Mouse (Mus musculus) limb, embryonic 12.5 days (tissue): ENCODE measurements at regions not wholly inside any gene's neighbourhood (a gene's known extent, or its start where the extent isn't known, plus 50 kb on each side); places are given as distances from the start of the nearest gene placed in this dataset.

Source experiments
- ATAC-seq: fragments of 200-750 bp; cut with Nextera tagmentation; 2 replicates; pipeline ENCODE4 v1.8.0; 2017; ENCODE audit warnings: low read depth, moderate TSS enrichment; ENCODE audit not compliant: insufficient number of reproducible peaks, insufficient read depth, low FRiP score, low TSS enrichment
- H3K27ac ChIP-seq: fragments of 300-500 bp; sonication (generic); 2 replicates; pipeline ENCODE4 v1.5.1; 2016; ENCODE audit warnings: mild to moderate bottlenecking, moderate library complexity
- H3K27me3 ChIP-seq: fragments of 300-500 bp; sonication (generic); 2 replicates; pipeline ENCODE4 v1.6.1; 2016; ENCODE audit warnings: mild to moderate bottlenecking, moderate library complexity
- H3K36me3 ChIP-seq: fragments of 300-500 bp; sonication (generic); 2 replicates; pipeline ENCODE4 v1.6.1; 2016; ENCODE audit warnings: mild to moderate bottlenecking, moderate library complexity
- H3K4me1 ChIP-seq: fragments of 300-500 bp; sonication (generic); replicated peaks from 2 replicates; pipeline ENCODE4 v1.6.1; 2016
- H3K4me2 ChIP-seq: fragments of 300-500 bp; sonication (generic); 2 replicates; pipeline ENCODE4 v1.6.1; 2016; ENCODE audit warnings: mild to moderate bottlenecking, moderate library complexity
- H3K4me3 ChIP-seq: fragments of 300-500 bp; sonication (generic); replicated peaks from 2 replicates; pipeline ENCODE4 v1.5.1; 2016; ENCODE audit warnings: mild to moderate bottlenecking
- H3K9ac ChIP-seq: fragments of 300-500 bp; sonication (generic); replicated peaks from 2 replicates; pipeline ENCODE4 v1.6.1; 2016; ENCODE audit warnings: mild to moderate bottlenecking, moderate library complexity
- H3K9me3 ChIP-seq: fragments of 300-500 bp; sonication (generic); 2 replicates; pipeline ENCODE4 v1.6.1; 2016; ENCODE audit warnings: mild to moderate bottlenecking, moderate library complexity
- WGBS: fragments of 180-500 bp; shearing (Covaris S2); methylation state at CpG from one replicate; pipeline ENCODE4 v1.1.7; 2016; 5-methylcytosine and 5-hydroxymethylcytosine counted together

DNA sequence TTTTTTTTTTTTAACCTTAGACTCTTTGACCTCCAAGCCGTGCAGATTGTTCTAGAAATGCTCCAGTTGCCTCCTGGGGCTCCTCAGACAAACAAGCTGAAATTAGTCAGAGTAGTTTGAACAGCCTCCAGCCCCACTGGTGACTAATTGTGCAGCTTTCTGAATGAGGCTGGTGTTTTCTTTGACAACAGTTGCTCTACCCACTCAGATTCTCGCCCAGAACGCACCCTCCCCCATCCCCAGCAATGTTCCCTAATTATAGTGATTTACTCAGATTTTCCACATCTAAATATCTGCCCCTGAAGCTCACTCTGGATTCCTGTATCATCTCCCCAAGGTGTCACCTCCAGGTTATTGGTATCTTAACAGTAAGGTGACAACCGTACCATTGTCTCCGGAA lies 76.4 kb upstream of the Rybp start:
- no peaks in the 10 kb centered on the region for H3K36me3 ChIP-seq
- no peak overlapping the region for H3K9ac ChIP-seq
- no peak overlapping the region for H3K4me2 ChIP-seq
- no peak for ATAC-seq
- WGBS, result 61% methylated on average over 5 of the region's 5 CpGs
- H3K9me3 ChIP-seq, result no peaks in the 10 kb centered on the region
- H3K27me3 ChIP-seq, result no peaks in the 10 kb centered on the region
- H3K4me1 ChIP-seq, result peaks cover 19% of the 10 kb centered on the region
- no peak overlapping the region for H3K27ac ChIP-seq
- H3K4me3 ChIP-seq, result no peak overlapping the region

DNA sequence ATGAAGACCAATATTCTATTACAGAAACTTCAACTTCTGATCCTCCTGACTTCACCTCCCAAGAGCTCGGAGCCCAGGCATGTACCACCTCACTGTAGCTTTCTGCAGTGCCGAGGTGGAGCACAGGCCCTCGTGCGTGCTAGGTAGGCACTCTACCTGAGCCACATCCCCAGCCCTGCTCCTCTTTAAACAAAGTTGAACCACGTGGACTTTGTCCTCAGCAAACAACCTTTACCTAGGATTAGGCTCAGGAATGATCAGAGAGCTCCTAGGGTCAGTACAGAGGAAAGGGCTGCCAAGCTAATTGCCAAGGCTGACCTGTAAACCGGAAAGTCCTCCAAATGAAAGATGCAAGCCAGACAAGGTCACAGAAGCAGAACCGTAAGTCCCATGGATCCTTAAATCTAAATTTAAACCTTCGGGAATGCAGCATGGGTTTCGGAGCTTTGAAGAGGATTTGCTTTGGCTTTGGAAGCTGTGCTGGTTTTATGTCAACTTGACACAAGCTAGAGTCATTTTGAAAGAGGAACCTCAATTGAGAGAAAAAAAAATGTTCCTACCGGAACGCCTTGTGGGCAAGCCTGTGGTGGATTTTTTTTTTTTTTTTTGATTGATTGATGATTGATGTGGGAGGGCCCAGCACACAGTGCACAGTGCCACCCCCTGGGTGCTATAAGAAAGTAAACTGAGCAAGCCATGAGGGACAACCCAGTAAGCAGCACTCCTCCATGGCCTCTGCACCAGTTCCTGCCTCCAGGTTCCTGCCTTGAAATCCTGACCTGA lies 69.5 kb upstream of the Rybp start:
- no peaks in the 10 kb centered on the region for H3K9me3 ChIP-seq
- WGBS, result 74% methylated on average over 11 of the region's 11 CpGs
- ATAC-seq, result no peak

DNA sequence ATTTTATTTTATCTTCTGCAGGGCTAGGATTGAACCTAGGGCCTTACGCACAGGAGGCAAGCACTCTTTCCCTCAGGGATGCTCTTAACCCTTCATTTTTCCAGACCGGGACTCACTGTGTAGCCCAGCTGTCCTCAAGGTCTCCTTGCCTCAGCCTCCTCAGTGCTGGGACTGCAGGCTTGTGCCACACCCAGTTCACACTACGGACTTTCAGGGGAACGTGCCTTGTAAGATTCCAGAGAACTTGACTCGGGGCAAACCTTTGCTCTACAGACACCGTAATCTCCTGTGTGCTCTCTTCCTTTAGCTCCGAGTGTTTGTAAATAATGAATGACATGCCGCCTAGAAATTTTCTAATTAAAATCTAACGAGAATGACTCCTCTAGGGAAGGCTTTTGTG lies 68.6 kb upstream of the Rybp start:
- H3K27ac ChIP-seq, result no peak overlapping the region
- no peaks in the 10 kb centered on the region for H3K27me3 ChIP-seq
- H3K9ac ChIP-seq, result no peak overlapping the region
- 67% methylated on average over 9 of the region's 9 CpGs for WGBS
- ATAC-seq, result no peak
- no peaks in the 10 kb centered on the region for H3K9me3 ChIP-seq
- H3K4me1 ChIP-seq, result no peaks in the 10 kb centered on the region
- H3K4me2 ChIP-seq, result no peak overlapping the region
- H3K36me3 ChIP-seq, result no peaks in the 10 kb centered on the region
- no peak overlapping the region for H3K4me3 ChIP-seq

More for the DNA sequence above, 69.5 kb upstream of the Rybp start:
- Histone ChIP-seq H3K4me2 (no peak overlapping the region), H3K4me3 (no peak overlapping the region), H3K9ac (no peak overlapping the region), H3K36me3 (no peaks in the 10 kb centered on the region), H3K27ac (no peak overlapping the region), H3K4me1 (no peaks in the 10 kb centered on the region), H3K27me3 (no peaks in the 10 kb centered on the region)

DNA sequence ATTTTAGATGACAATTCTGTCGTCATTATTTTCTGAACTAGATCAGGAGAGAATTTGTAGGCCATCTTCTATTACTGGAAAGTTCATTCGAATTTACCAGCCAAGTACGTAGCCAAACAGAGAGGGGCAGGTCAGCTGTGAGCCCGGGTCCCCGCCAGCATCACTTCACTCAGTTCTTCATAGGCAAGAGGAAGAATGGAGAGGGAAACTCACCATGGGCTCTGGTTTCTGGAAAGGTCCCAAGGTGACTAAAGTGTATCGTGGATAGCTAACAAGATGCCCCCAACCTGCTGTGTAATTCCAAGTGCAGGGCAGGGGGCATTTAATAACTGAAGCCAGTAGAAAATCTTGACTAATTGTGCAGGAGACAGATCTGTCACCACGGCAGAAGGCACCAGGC lies 60.2 kb upstream of the Rybp start:
- Histone ChIP-seq H3K9me3 (no peaks in the 10 kb centered on the region), H3K36me3 (no peaks in the 10 kb centered on the region), H3K27ac (no peak overlapping the region), H3K27me3 (peaks cover 4% of the 10 kb centered on the region; the same call in 1 of the 2 replicates), H3K9ac (no peak overlapping the region), H3K4me3 (no peak overlapping the region), H3K4me2 (no peak overlapping the region), H3K4me1 (no peaks in the 10 kb centered on the region)
- no peak for ATAC-seq
- 86% methylated on average over 7 of the region's 7 CpGs for WGBS

DNA sequence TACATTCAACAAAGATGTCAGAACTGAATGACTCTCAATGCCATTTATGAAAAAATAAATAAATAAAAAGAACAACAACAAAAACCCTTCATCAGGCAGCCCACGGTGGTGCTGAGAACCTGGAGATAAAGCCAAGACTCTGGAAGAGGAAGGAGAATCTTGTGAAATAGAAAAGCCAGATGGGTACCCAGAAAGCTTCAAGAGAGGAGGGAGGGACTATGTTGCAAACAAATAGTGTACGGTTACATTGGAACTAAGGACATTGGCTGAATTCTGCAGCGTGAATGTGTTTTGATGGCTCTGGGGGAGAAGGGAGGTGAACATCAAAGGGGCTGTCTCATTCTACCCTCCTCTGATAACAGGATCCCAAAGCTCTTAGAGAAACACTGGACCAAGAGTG lies 57.8 kb upstream of the Rybp start:
- H3K9me3 ChIP-seq, result no peaks in the 10 kb centered on the region
- peaks cover 3% of the 10 kb centered on the region; the same call in 1 of the 2 replicates for H3K4me1 ChIP-seq
- WGBS, result 77% methylated on average over 3 of the region's 3 CpGs
- no peak overlapping the region for H3K4me2 ChIP-seq
- no peak overlapping the region for H3K27ac ChIP-seq
- no peak for ATAC-seq
- H3K27me3 ChIP-seq, result peaks cover 9% of the 10 kb centered on the region; the same call in 1 of the 2 replicates
- H3K9ac ChIP-seq, result no peak overlapping the region
- H3K36me3 ChIP-seq, result no peaks in the 10 kb centered on the region
- H3K4me3 ChIP-seq, result no peak overlapping the region

DNA sequence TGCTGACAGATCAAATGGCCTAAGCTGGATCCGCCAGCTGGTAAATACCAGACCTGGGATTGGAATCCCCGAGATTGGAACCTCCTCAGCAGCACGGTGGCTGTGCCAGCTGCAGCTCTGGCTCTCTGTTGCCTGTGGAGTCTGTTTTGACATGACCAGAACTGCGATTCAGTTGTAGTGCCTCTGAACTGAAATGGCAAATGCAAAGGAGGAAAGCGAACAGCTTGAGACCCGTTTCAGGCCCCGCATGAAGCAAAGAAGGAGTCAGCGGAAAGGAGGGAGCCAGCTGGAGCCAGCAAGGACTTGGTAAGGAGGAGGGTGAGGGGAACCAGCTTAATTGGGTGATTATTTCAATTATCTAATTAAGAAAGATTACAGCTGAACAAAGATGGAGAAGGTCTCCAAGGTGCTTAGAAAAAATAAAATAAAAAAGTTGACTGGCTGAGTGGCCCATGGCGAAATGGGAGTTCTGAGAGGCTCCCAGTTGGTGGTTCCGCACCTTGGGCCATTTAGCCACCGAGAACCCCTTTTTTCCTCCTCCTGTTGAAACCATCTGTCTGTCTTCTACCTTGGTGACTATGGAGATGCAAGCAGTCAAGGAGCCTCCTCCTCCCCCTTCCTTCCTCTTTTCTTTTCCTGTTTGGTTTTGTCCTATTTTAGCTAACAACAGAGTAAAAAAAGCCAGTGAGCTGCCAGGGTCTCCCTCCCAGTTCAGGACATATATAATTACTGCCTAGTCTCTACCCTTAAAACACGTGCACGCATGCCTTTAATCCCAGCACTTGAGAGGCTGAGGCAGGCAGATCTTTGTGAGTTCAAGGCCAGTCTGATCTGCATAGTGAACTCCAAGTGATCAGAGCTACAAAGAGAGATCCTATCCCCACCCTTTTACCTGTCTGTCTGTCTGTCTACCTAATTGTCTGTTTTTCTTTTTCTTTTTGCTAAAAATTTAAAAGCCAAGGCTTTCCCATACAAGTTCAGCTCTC lies 54.3 kb upstream of the Rybp start:
- no peak overlapping the region for H3K4me3 ChIP-seq
- peaks cover 9% of the 10 kb centered on the region for H3K4me1 ChIP-seq
- no peak overlapping the region for H3K9ac ChIP-seq
- H3K27me3 ChIP-seq, result peaks cover 9% of the 10 kb centered on the region
- H3K9me3 ChIP-seq, result no peaks in the 10 kb centered on the region
- WGBS, result 64% methylated on average over 13 of the region's 13 CpGs
- no peak overlapping the region for H3K27ac ChIP-seq
- no peaks in the 10 kb centered on the region for H3K36me3 ChIP-seq
- no peak for ATAC-seq
- no peak overlapping the region for H3K4me2 ChIP-seq

DNA sequence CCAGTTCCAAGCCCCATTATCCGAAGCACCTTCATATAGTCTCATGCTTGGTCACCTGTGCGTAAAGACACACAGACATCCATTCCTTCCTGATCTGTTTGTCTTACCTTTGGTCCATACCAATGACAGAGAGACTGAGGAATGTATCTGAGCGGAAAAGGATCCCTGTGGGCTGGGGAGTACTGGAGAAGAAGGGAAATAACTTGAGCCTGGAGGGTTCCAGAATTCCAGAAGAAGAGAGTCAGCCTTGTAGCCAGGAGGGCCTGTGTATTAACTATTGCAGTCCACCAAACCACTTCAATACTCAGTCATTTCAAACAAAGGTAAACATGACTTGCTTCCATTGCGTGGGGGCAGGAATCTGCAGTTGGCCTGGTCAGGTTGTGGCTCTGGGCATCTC lies 51.0 kb upstream of the Rybp start:
- H3K9me3 ChIP-seq, result no peaks in the 10 kb centered on the region
- H3K9ac ChIP-seq, result no peak overlapping the region
- ATAC-seq, result no peak
- WGBS, result 93% methylated on average over 4 of the region's 4 CpGs
- H3K36me3 ChIP-seq, result no peaks in the 10 kb centered on the region
- H3K27me3 ChIP-seq, result peaks cover 13% of the 10 kb centered on the region
- H3K4me3 ChIP-seq, result no peak overlapping the region
- peaks cover 29% of the 10 kb centered on the region for H3K4me1 ChIP-seq
- H3K4me2 ChIP-seq, result no peak overlapping the region
- no peak overlapping the region for H3K27ac ChIP-seq
